Mouse (Mus musculus): ENCODE data around the gene Cyp2d22.
"Not testable (repeated sequence)": the region's sequence is repeated elsewhere in the genome, so short reads cannot be mapped to it uniquely, and the experiment has no call there.

The Cyp2d22 gene

GRCm38 (mm10) chr15:82379871-82380713 is at the start of gene Cyp2d22:
TSS of gene Cyp2d22 (minus strand) at chr15:82380260.
- DNase-seq (ENCODE audit: low spot score) = no peak

GRCm38 (mm10) chr15:82423471-82423870 is 43.4 kb upstream of the Cyp2d22 start:
- no peak for DNase-seq (ENCODE audit: low spot score)

GRCm38 (mm10) chr15:82422935-82423334 is 42.9 kb upstream of the Cyp2d22 start:
- DNase-seq (ENCODE audit: low spot score) = no peak

GRCm38 (mm10) chr15:82418616-82419015 is 38.6 kb upstream of the Cyp2d22 start:
- no peak for DNase-seq (ENCODE audit: low spot score)

GRCm38 (mm10) chr15:82416797-82417789 is 37.0 kb upstream of the Cyp2d22 start:
- peak; percentile 24 for DNase-seq (ENCODE audit: low spot score)

- DNase-seq (ENCODE audit: low spot score) = no peak
Observed at GRCm38 (mm10) chr15:82407536-82407935, 27.5 kb upstream of the Cyp2d22 start.

- DNase-seq (ENCODE audit: low spot score) = no peak
Observed at GRCm38 (mm10) chr15:82406981-82407380, 26.9 kb upstream of the Cyp2d22 start, which contains the start of gene Cyp2d10. TSS of gene Cyp2d10 (minus strand) at chr15:82407195.

GRCm38 (mm10) chr15:82404163-82404562 is 24.1 kb upstream of the Cyp2d22 start:
- no peak for DNase-seq (ENCODE audit: low spot score)

GRCm38 (mm10) chr15:82403606-82404005 is 23.5 kb upstream of the Cyp2d22 start:
- DNase-seq (ENCODE audit: low spot score) = no peak

- no peak for DNase-seq (ENCODE audit: low spot score)
Observed at GRCm38 (mm10) chr15:82402741-82403140, 22.7 kb upstream of the Cyp2d22 start.

GRCm38 (mm10) chr15:82402106-82402505 is 22.0 kb upstream of the Cyp2d22 start:
- no peak for DNase-seq (ENCODE audit: low spot score)

- no peak for DNase-seq (ENCODE audit: low spot score)
Observed at GRCm38 (mm10) chr15:82401516-82401915, 21.5 kb upstream of the Cyp2d22 start.

GRCm38 (mm10) chr15:82395955-82396354 is 15.9 kb upstream of the Cyp2d22 start:
- not testable (repeated sequence) for DNase-seq (ENCODE audit: low spot score)

GRCm38 (mm10) chr15:82393922-82394321 is 13.9 kb upstream of the Cyp2d22 start, which contains the start of gene Cyp2d11:
TSS of gene Cyp2d11 (minus strand) at chr15:82394022.
- not testable (repeated sequence) for DNase-seq (ENCODE audit: low spot score)

- DNase-seq (ENCODE audit: low spot score) = not testable (repeated sequence)
Observed at GRCm38 (mm10) chr15:82389916-82390315, 9.9 kb upstream of the Cyp2d22 start.

GRCm38 (mm10) chr15:82385729-82386128 is 5.7 kb upstream of the Cyp2d22 start:
- no peak for DNase-seq (ENCODE audit: low spot score)

- no peak for DNase-seq (ENCODE audit: low spot score)
Observed at GRCm38 (mm10) chr15:82382441-82382840, 2.4 kb upstream of the Cyp2d22 start.

- no peak for DNase-seq (ENCODE audit: low spot score)
Observed at GRCm38 (mm10) chr15:82380714-82381062, 628 bp upstream of the Cyp2d22 start.

- DNase-seq (ENCODE audit: low spot score) = no peak
Observed at GRCm38 (mm10) chr15:82379511-82379870, 569 bp downstream of the Cyp2d22 start.

- no peak for DNase-seq (ENCODE audit: low spot score)
Observed at GRCm38 (mm10) chr15:82378261-82379180, 1.5 kb downstream of the Cyp2d22 start.

GRCm38 (mm10) chr15:82377701-82378100 is 2.4 kb downstream of the Cyp2d22 start:
- no peak for DNase-seq (ENCODE audit: low spot score)

All from spleen, adult 12 weeks (tissue).